Mouse (Mus musculus) frontal cortex, postnatal 10 days (tissue): ENCODE measurements around the gene Olfr509.
"Not testable (repeated sequence)": the region's sequence is repeated elsewhere in the genome, so short reads cannot be mapped to it uniquely, and the experiment has no call there.

Experiments
- DNase-seq, 2 experiments: peaks; one replicate each; pipeline ENCODE4 v3.0.0; 2022; ENCODE audit warnings: low spot score in 2 of 2, mixed read lengths in 1 of 2

The Olfr509 gene

GRCm38 (mm10) chr7:108651806-108652205 is at the start of gene Olfr509:
Gene Olfr509 (minus strand): TSS chr7:108651906.
- no peak for DNase-seq

- no peak for DNase-seq
These were observed 27.2 kb upstream of the Olfr509 start for GRCm38 (mm10) chr7:108678886-108679285.

- DNase-seq, result no peak
These were observed 19.4 kb upstream of the Olfr509 start for GRCm38 (mm10) chr7:108671058-108671457.

GRCm38 (mm10) chr7:108666118-108666517 is 14.4 kb upstream of the Olfr509 start, which contains the start of gene Olfr510:
Gene Olfr510 (plus strand): TSS chr7:108666418.
- DNase-seq, result no peak

- no peak for DNase-seq
These were observed 10.7 kb upstream of the Olfr509 start for GRCm38 (mm10) chr7:108662419-108662818.

GRCm38 (mm10) chr7:108629694-108630093 is 22.0 kb downstream of the Olfr509 start, which contains the start of gene Olfr508:
Gene Olfr508 (plus strand): TSS chr7:108629994.
- no peak for DNase-seq

GRCm38 (mm10) chr7:108621514-108621913 is 30.2 kb downstream of the Olfr509 start, which contains the start of gene Olfr507:
Gene Olfr507 (plus strand): TSS chr7:108621814.
- no peak for DNase-seq

GRCm38 (mm10) chr7:108616781-108617180 is 34.9 kb downstream of the Olfr509 start:
- not testable (repeated sequence) for DNase-seq

GRCm38 (mm10) chr7:108614110-108614509 is 37.6 kb downstream of the Olfr509 start:
- DNase-seq, result no peak

GRCm38 (mm10) chr7:108610487-108610886 is 41.2 kb downstream of the Olfr509 start, which contains the start of gene Olfr506:
Gene Olfr506 (plus strand): TSS chr7:108610787.
- no peak for DNase-seq

- DNase-seq, result not testable (repeated sequence)
These were observed 49.8 kb downstream of the Olfr509 start for GRCm38 (mm10) chr7:108601916-108602315.
